Comparison of ENCODE assay signal across 8 mouse cellular contexts in the genomic region with DNA sequence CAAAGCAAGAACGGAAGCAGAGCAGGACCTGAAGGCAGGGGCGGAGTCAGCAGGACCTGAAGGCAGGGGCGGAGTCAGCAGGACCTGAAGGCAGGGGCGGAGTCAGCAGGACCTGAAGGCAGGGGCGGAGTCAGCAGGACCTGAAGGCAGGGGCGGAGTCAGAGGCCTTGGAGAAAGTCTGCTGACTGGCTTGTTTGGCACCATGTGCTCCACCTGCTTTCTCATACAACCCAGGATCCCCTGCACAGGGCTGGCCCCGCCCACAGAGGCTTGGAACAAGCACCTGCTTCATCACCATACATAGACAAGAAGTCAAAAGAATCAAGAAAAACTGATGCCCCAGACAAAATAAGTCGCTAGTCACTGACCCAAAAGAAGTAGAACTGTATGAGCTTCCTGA. TPM values are rescaled to one million over a fixed set of nuclear protein-coding genes. Genes with fewer than 3 reads are reported as not detected.
DNase-seq lines count a peak whose midpoint lies in the region; ATAC-seq lines count a peak whose summit lies in the region.
"Had no signal": no experiment of that assay in that cellular context is flagged by ENCODE, and none has a peak within 500 bp of the region (broad histone marks: within the 10 kb centered on the region; RNA-seq: fewer than 3 reads in every experiment).

No protein-coding gene starts in this region.

- ATAC-seq in neutrophil, adult 5-6 weeks (ENCODE audit: extremely low read depth, insufficient number of reproducible peaks, low FRiP score, poor library complexity, severe bottlenecking): 0 out of 2 replicates have a peak, but pooled peaks have one; percentile 26

- DNase-seq in ES-CJ7 (ENCODE audit: low read depth, low spot score) (peak; percentile 83), R1 (ENCODE audit: low read depth, low spot score) (peak; percentile 94), ZHBTc4 (ENCODE audit: low read depth, low spot score) (peak; percentile 90)
- DNase-seq in heart, adult 11 months: peak; percentile 23
- peak; percentile 27 for DNase-seq in testis, postnatal 14 days (ENCODE audit: low spot score)

RNA-seq across cellular contexts. Expression of a gene that starts 19.1 kb away (rescaled TPM):
- not detected in 2 replicates for total RNA-seq in neutrophil, adult 5-6 weeks (2017)
- total RNA-seq: CH12.LX; common myeloid progenitor, adult 5-6 weeks had no signal

Comparison
In these comparisons a context has a peak if more than half of its experiments do, and no peak if none do; other contexts are left out.
1. Peak in every context shown above with its lines: DNase-seq and ATAC-seq.
2. DNase-seq: peak in every context shown above with its lines; median percentile 94 in R1; 90 in ZHBTc4; 83 in ES-CJ7; 27 in testis, postnatal 14 days; 23 in heart, adult 11 months.